Mouse (Mus musculus) midbrain, embryonic 16.5 days (tissue): ENCODE data around the gene Ldhb. TPM values are rescaled to one million over a fixed set of nuclear protein-coding genes. Genes with fewer than 3 reads are reported as not detected.
A peak's percentile ranks its signal among the peaks of the same experiment; 100 is the strongest.
"Not testable (repeated sequence)": the region's sequence is repeated elsewhere in the genome, so short reads cannot be mapped to it uniquely, and the experiment has no call there.

ENCODE experiments used
- ATAC-seq: fragments of 200-750 bp; cut with Nextera tagmentation; 2 replicates; pipeline ENCODE4 v1.8.0; 2017; ENCODE audit warnings: moderate TSS enrichment
- H3K27ac ChIP-seq: fragments of 300-500 bp; sonication (generic); 2 replicates; pipeline ENCODE4 v1.5.1; 2014; ENCODE audit warnings: mild to moderate bottlenecking, low read length, mixed read lengths
- H3K27me3 ChIP-seq: fragments of 300-500 bp; sonication (generic); 2 replicates; pipeline ENCODE4 v1.6.1; 2014; ENCODE audit warnings: low read depth, low read length, mixed read lengths; ENCODE audit not compliant: control insufficient read depth, insufficient read depth
- H3K36me3 ChIP-seq: fragments of 300-500 bp; sonication (generic); 2 replicates; pipeline ENCODE4 v1.6.1; 2014; ENCODE audit warnings: mild to moderate bottlenecking, low read length, moderate library complexity, mixed read lengths; ENCODE audit not compliant: control insufficient read depth, insufficient read depth
- H3K4me1 ChIP-seq: fragments of 300-500 bp; sonication (generic); 2 replicates; pipeline ENCODE4 v1.6.1; 2014; ENCODE audit warnings: mild to moderate bottlenecking, low read length, mixed read lengths; ENCODE audit not compliant: control insufficient read depth, insufficient read depth
- H3K4me2 ChIP-seq: fragments of 300-500 bp; sonication (generic); 2 replicates; pipeline ENCODE4 v1.6.1; 2014; ENCODE audit warnings: mild to moderate bottlenecking, low read length, mixed read lengths
- H3K4me3 ChIP-seq: fragments of 300-500 bp; sonication (generic); 2 replicates; pipeline ENCODE4 v1.5.1; 2014; ENCODE audit warnings: low read depth, mild to moderate bottlenecking, low read length, moderate library complexity, mixed read lengths
- H3K9ac ChIP-seq: fragments of 300-500 bp; sonication (generic); 2 replicates; pipeline ENCODE4 v1.6.1; 2014; ENCODE audit warnings: low read depth, low read length, mixed read lengths
- H3K9me3 ChIP-seq: fragments of 300-500 bp; sonication (generic); replicated peaks from 2 replicates; pipeline ENCODE4 v1.6.1; 2014; ENCODE audit warnings: mild to moderate bottlenecking, low read length, mixed read lengths; ENCODE audit not compliant: control insufficient read depth, poor library complexity, severe bottlenecking
- WGBS: fragments of 180-500 bp; shearing (Covaris S2); extraction: QIAGEN DNeasy Blood & Tissue Kit; methylation state at CpG from one replicate; pipeline ENCODE4 v1.1.7; 2014; 5-methylcytosine and 5-hydroxymethylcytosine counted together
- polyA plus RNA-seq: library from polyadenylated mRNA; unstranded; fragments of >200 nt; fragmentation: Nextera tagmentation; extraction: Ambion mirVana; gene quantifications from 2 replicates; pipeline ENCODE4 v1.2.1, GENCODE M21; 2015

The Ldhb gene
- polyA plus RNA-seq, 1 experiment from 2014 or later = 436 TPM

DNA sequence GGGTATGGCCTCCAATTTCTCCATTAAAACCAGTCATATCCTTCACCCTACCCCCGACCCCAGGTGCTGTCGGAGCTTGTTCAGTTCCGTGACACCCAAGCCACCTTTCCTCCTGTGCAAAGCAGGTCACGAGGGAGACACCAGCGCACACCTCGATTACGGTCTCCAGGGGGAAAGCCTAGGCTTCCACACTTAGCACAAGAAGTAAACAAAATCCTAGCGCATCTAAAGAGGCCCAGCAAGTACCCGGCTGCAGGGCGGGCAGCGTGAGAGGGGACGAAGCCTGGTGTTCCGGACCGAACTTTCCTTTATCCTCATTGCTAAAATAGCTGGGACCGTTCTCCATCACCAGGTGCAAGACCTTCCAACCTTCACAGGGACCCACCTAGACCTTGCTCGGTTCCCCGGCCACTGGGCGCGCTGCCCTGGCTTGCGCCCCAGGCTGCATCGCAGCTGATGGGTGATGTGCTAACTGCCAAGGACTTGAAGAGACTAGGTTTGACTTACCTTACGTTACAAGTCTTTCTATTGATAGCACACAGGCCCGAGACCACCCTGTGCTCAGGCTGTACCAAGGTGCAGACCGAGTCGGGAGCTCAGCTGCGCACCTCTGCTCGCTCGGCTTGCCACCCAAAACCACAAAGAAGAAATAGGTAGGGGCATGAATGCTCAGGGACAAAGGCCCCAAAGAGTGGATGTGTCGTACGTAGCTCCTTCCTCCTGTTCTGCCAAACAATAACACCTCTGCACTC, 548 bp downstream of the Ldhb start:
- no peaks in the 10 kb centered on the region for H3K36me3 ChIP-seq
- H3K9ac ChIP-seq = peak overlapping the region; percentile 81
- peak; percentile 78 for ATAC-seq
- H3K4me2 ChIP-seq = peak overlapping the region; percentile 84
- H3K27ac ChIP-seq = peak overlapping the region; percentile 76
- H3K27me3 ChIP-seq = peaks cover 9% of the 10 kb centered on the region
- peaks cover 22% of the 10 kb centered on the region for H3K4me1 ChIP-seq
- H3K9me3 ChIP-seq = no peaks in the 10 kb centered on the region
- WGBS = 1% methylated on average over 30 of the region's 30 CpGs
- H3K4me3 ChIP-seq = peak overlapping the region; percentile 78

DNA sequence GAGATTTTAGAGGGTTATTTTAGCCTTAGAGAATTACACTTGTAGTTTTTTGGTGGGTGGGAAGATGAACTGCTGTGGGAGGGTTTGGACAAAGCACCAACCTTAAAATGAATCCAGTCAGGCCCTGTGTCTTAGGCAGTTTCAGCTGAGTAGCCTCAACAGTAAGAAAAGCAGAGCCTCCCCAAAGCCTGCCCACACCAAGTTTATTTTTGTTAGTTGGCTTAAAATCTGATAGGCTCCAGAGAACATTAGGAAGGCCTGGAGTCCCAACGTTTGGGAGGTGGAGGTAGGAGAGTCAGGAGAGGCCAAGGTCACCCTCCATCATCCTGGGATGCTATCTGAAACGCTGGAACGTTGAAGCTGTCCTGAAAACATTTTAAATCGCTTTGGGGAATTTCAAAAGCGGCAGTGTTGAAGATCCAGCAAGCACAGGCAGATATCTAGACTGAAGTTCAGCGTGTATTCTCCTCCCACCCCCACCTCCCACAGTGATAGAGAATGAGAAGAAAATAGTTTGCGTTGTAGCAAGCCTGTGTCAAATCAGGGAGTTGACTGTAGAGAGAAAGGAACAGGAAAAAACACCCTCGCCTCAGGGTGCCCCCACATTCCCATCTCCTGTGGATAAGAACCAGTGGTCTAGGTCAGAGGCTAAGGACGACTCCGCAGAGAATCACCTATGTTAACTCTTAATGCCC, 1.3 kb downstream of the Ldhb start:
- 5% methylated on average over 10 of the region's 10 CpGs for WGBS
- H3K9me3 ChIP-seq = no peaks in the 10 kb centered on the region
- peaks cover 8% of the 10 kb centered on the region for H3K27me3 ChIP-seq
- H3K4me3 ChIP-seq = peak overlapping the region; percentile 78
- no peak; the same call in 1 of the 2 replicates for ATAC-seq
- peak overlapping the region; percentile 84 for H3K4me2 ChIP-seq
- 0 out of 2 replicates have a peak, but pooled peaks cover 1% of the 10 kb centered on the region for H3K36me3 ChIP-seq
- peak overlapping the region; percentile 81 for H3K9ac ChIP-seq
- H3K27ac ChIP-seq = no peak overlapping the region; the same call in 1 of the 2 replicates
- H3K4me1 ChIP-seq = peaks cover 22% of the 10 kb centered on the region

DNA sequence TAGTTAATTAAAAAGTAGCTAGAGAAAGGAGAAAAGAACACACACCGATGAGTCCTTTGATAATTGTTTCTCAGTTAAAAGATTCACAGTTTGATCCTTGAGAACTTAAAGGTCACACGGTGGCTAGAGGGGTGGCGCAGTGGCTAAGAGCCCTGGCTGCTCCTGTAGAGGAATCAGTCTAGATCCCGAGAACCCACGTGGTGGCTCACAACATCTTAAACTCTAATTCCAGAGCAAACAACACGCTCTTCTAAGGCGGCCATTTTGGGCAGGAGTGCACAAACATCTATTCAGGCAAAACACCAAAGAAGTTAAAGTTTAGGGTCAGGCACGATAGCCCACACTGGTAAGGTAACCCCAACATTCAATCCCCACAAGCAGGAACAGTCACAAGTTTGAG, 4.2 kb downstream of the Ldhb start:
- Histone ChIP-seq H3K9ac (no peak overlapping the region), H3K4me1 (peaks cover 22% of the 10 kb centered on the region), H3K4me3 (no peak overlapping the region), H3K27me3 (no peaks in the 10 kb centered on the region), H3K4me2 (no peak overlapping the region), H3K9me3 (no peaks in the 10 kb centered on the region), H3K27ac (no peak overlapping the region), H3K36me3 (peaks cover 15% of the 10 kb centered on the region)
- ATAC-seq = no peak
- 78% methylated on average over 8 of the region's 8 CpGs for WGBS

DNA sequence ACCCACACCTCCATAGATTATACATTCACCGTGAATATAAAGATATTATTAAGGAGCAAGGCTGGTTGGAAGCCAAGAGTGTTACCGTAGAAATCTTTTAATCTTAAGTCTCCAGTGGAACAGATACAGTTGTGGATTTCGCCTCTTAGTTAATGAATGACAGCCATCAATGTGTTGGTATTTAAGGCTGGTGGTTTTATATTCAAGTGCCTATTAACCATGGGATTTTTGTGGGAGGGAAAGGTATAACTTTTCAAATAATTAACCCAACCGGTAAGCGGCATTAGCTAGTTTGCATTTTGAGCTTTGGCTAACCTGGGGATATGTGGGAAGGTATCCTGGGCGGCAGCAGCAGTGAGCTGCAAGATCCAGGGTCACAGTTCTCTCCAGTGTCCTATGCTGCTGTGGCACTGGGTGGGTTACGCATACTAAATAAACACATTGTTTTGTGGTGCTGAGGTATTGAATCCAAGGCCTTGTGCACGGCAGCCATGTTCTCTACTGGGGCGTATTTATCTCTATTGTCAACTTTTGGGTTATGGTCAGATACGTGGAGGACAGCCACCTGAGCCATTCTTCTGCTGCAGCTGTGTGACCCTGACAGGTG, 5.1 kb downstream of the Ldhb start:
- no peaks in the 10 kb centered on the region for H3K9me3 ChIP-seq
- no peak overlapping the region for H3K9ac ChIP-seq
- no peaks in the 10 kb centered on the region for H3K27me3 ChIP-seq
- peaks cover 16% of the 10 kb centered on the region for H3K4me1 ChIP-seq
- H3K36me3 ChIP-seq = peaks cover 24% of the 10 kb centered on the region
- no peak overlapping the region for H3K4me3 ChIP-seq
- H3K4me2 ChIP-seq = no peak overlapping the region
- H3K27ac ChIP-seq = no peak overlapping the region
- 90% methylated on average over 10 of the region's 10 CpGs for WGBS
- no peak for ATAC-seq

DNA sequence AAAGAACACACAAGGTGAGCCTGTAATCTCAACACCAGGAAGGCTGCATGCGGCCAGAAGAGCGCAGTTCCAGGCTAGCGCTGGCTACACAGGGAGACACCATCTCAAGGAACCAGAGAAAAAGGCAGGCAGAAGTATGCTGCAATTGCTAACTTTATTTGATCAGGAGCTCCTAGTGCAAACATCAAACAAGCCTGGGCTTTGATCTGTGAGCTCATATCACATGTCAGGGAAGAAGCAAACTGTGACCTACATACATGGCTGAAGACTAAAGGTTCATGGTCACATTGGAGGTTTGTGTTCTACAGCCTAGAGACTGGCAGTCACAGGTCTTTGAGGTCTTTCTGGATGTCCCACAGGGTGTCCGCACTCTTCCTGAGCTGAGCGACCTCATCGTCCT, 17.6 kb downstream of the Ldhb start:
- H3K27me3 ChIP-seq, H3K9me3 ChIP-seq, ATAC-seq, H3K9ac ChIP-seq, H3K27ac ChIP-seq, H3K4me3 ChIP-seq, H3K4me2 ChIP-seq, H3K4me1 ChIP-seq: not testable (repeated sequence)
- H3K36me3 ChIP-seq = peaks cover 46% of the 10 kb centered on the region
- WGBS = 92% methylated on average over 6 of the region's 6 CpGs

DNA sequence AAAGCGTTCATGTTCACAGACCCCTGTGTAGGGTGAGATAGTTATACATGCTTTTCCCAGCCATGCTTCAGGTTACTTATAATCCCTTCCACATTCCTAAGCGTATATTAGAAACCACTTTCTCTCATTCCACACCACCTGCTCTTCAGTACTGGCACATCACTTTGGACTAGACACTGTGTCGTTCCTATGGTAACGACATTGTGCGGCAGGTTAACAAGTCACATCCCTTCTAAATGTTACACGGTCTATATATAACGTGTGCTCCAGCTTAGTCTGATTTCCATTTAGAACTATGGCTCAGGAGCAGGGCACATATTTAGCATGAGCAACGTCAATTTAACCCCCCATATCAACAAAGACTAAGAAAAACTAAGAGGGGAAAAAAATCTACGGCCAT, 20.1 kb downstream of the Ldhb start:
- Histone ChIP-seq H3K9ac (no peak overlapping the region), H3K9me3 (peaks cover 3% of the 10 kb centered on the region; the same call in 1 of the 2 replicates), H3K4me3 (no peak overlapping the region), H3K27me3 (no peaks in the 10 kb centered on the region), H3K27ac (no peak overlapping the region), H3K4me2 (no peak overlapping the region), H3K36me3 (peaks cover 37% of the 10 kb centered on the region), H3K4me1 (no peaks in the 10 kb centered on the region)
- ATAC-seq = no peak
- WGBS = 91% methylated on average over 9 of the region's 9 CpGs

DNA sequence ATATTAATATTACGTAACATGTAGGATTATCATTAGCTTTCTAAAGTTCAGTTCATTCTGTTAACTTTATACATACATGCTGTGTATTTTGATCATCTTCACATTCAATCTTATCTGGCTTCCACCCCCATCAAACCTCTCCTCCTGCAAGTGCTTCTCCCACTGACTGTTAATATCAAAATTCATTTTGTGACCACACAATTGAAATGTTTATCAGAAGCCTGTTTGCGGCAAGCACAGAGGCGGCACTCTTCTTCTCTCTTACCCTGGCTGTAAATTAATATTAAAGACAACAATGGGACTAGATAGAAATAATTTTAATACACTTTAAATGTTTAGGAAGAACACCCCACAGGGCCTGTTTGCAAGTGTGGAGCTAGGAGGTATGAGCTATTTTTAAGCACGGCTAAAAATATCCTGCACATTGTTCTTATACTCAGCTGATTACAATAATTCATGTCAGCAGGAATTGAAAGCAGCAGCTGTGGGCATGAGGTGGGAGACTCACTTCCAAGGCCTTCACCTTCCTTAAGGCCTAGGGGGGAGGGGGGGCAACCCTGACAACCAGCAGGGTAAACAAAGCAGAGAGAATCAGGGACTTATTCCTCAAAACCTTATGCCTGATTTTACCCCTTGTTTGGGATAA, 22.2 kb downstream of the Ldhb start:
- Histone ChIP-seq H3K4me2 (no peak overlapping the region), H3K36me3 (peaks cover 24% of the 10 kb centered on the region), H3K9ac (no peak overlapping the region), H3K9me3 (peaks cover 3% of the 10 kb centered on the region; the same call in 1 of the 2 replicates), H3K4me3 (no peak overlapping the region), H3K27ac (no peak overlapping the region), H3K4me1 (no peaks in the 10 kb centered on the region), H3K27me3 (no peaks in the 10 kb centered on the region)
- 94% methylated on average over 4 of the region's 4 CpGs for WGBS
- no peak for ATAC-seq

DNA sequence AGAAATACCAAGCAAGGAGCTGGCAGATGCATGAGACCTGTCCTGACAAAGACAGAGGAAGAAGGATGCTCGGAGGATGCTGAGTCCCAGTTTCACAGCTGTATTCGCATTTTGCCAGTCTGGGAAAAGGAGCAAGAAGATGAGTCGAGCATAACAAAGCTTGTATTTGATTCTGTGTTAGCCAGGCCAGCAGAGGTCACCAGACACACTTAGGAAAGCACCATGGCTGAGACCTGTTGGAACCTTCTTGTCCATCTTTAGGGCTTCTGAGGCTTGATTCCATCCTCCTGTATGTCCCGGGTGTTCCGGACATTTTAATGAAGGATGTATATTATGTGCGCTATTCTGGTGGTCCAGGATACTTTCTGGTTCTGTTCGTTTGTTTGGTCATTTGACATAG, 30.5 kb downstream of the Ldhb start:
- Histone ChIP-seq H3K4me3 (no peak overlapping the region), H3K27me3 (no peaks in the 10 kb centered on the region), H3K9ac (no peak overlapping the region), H3K36me3 (no peaks in the 10 kb centered on the region), H3K27ac (no peak overlapping the region), H3K4me2 (no peak overlapping the region), H3K4me1 (no peaks in the 10 kb centered on the region), H3K9me3 (no peaks in the 10 kb centered on the region)
- ATAC-seq = no peak
- WGBS = 77% methylated on average over 7 of the region's 7 CpGs
